Mouse (Mus musculus) MEL (cell line): ENCODE measurements at regions not wholly inside any gene's neighbourhood (a gene's known extent, or its start where the extent isn't known, plus 50 kb on each side); places are given as distances from the start of the nearest gene placed in this dataset.

Experiments used
- DNase-seq: peaks from one replicate; pipeline ENCODE4 v3.0.0; 2011; ENCODE audit warnings: low read depth, low spot score
- H3K27ac ChIP-seq: 2 replicates; pipeline ENCODE4 v1.5.1; 2012; ENCODE audit warnings: low read depth, mild to moderate bottlenecking, control low read depth, low read length, moderate library complexity; ENCODE audit not compliant: control insufficient read depth
- H3K27me3 ChIP-seq, 2 experiments: fragments of 150-350 bp in 1 of 2; sonication (generic) in 1 of 2; 2 replicates each; pipeline ENCODE4 v1.6.1; 2012; ENCODE audit warnings: low read length in 2 of 2, mild to moderate bottlenecking in 2 of 2, improper control_type of control experiment in 1 of 2, moderate library complexity in 1 of 2; ENCODE audit not compliant: insufficient read depth in 2 of 2, control insufficient read depth in 1 of 2
- H3K36me3 ChIP-seq, 2 experiments: 2 replicates each; pipeline ENCODE4 v1.6.1; 2012 to 2014; ENCODE audit warnings: low read length in 2 of 2, improper control_type of control experiment in 1 of 2, inconsistent platforms in 1 of 2, mild to moderate bottlenecking in 1 of 2; ENCODE audit not compliant: insufficient read depth in 2 of 2, control insufficient read depth in 1 of 2
- H3K4me1 ChIP-seq, 2 experiments: fragments of 150-350 bp in 1 of 2; sonication (generic) in 1 of 2; 2 replicates each; pipeline ENCODE4 v1.6.1; 2012; ENCODE audit warnings: low read length in 2 of 2, improper control_type of control experiment in 1 of 2, mild to moderate bottlenecking in 1 of 2; ENCODE audit not compliant: insufficient read depth in 2 of 2, control insufficient read depth in 1 of 2
- H3K4me3 ChIP-seq, 2 experiments: fragments of 150-350 bp in 1 of 2; sonication (generic) in 1 of 2; 2 replicates each; pipeline ENCODE4 v1.5.1; 2012; ENCODE audit warnings: low read depth in 2 of 2, low read length in 2 of 2, mild to moderate bottlenecking in 2 of 2, moderate library complexity in 2 of 2, control low read depth in 1 of 2, improper control_type of control experiment in 1 of 2; ENCODE audit not compliant: control insufficient read depth in 1 of 2, insufficient read depth in 1 of 2
- H3K79me2 ChIP-seq: 2 replicates; pipeline ENCODE4 v1.6.1; 2012; ENCODE audit warnings: mild to moderate bottlenecking, low read length, moderate library complexity; ENCODE audit not compliant: control insufficient read depth, poor library complexity, insufficient read depth
- H3K9ac ChIP-seq: 2 replicates; pipeline ENCODE4 v1.6.1; 2012; ENCODE audit warnings: low read depth, mild to moderate bottlenecking, control low read depth, low read length, moderate library complexity; ENCODE audit not compliant: control insufficient read depth, poor library complexity, severe bottlenecking
- H3K9me3 ChIP-seq: fragments of 150-350 bp; sonication (generic); replicated peaks from 2 replicates; pipeline ENCODE4 v1.6.1; 2012; ENCODE audit warnings: mild to moderate bottlenecking, low read length, improper control_type of control experiment, moderate library complexity; ENCODE audit not compliant: insufficient read depth
- CHD2 ChIP-seq: IDR thresholded peaks from 2 replicates; pipeline ENCODE4 v1.6.1; 2011; ENCODE audit warnings: low read length, improper control_type of control experiment
- EP300 ChIP-seq, 2 experiments: IDR thresholded peaks; 2 replicates each; pipeline ENCODE4 v1.6.1; 2011; ENCODE audit warnings: improper control_type of control experiment in 2 of 2, low read length in 2 of 2, low read depth in 1 of 2, mild to moderate bottlenecking in 1 of 2
- GABPA ChIP-seq: IDR thresholded peaks from 2 replicates; pipeline ENCODE4 v1.6.1; 2012; ENCODE audit warnings: low read depth, mild to moderate bottlenecking, inconsistent platforms, low read length, improper control_type of control experiment, moderate library complexity
- JUND ChIP-seq: IDR thresholded peaks from 2 replicates; pipeline ENCODE4 v1.6.1; 2011; ENCODE audit warnings: low read depth, mild to moderate bottlenecking, improper control_type of control experiment, low read length
- MAX ChIP-seq: IDR thresholded peaks from 2 replicates; pipeline ENCODE4 v1.6.1; 2011; ENCODE audit warnings: low read length, improper control_type of control experiment
- NELFE ChIP-seq: IDR thresholded peaks from 2 replicates; pipeline ENCODE4 v1.6.1; 2011; ENCODE audit warnings: low read depth, low read length, improper control_type of control experiment
- POLR2A ChIP-seq, 2 experiments: IDR thresholded peaks; 2 replicates each; pipeline ENCODE4 v1.6.1; 2011 to 2012; ENCODE audit warnings: low read length in 2 of 2, mild to moderate bottlenecking in 2 of 2, control low read depth in 1 of 2, improper control_type of control experiment in 1 of 2, low read depth in 1 of 2, moderate library complexity in 1 of 2; ENCODE audit not compliant: control insufficient read depth in 1 of 2, insufficient read depth in 1 of 2, poor library complexity in 1 of 2
- POLR2AphosphoS2 ChIP-seq: IDR thresholded peaks from 2 replicates; pipeline ENCODE4 v1.6.1; 2011; ENCODE audit warnings: low read length, improper control_type of control experiment
- SIN3A ChIP-seq: IDR thresholded peaks from 2 replicates; pipeline ENCODE4 v1.6.1; 2012; ENCODE audit warnings: low read length, improper control_type of control experiment, inconsistent platforms
- SMC3 ChIP-seq: IDR thresholded peaks from 2 replicates; pipeline ENCODE4 v1.6.1; 2011; ENCODE audit warnings: low read depth, low read length, improper control_type of control experiment
- TAL1 ChIP-seq: IDR thresholded peaks from 2 replicates; pipeline ENCODE4 v1.6.1; 2012; ENCODE audit warnings: mild to moderate bottlenecking, inconsistent platforms, low read length, moderate library complexity, mixed read lengths
- TBP ChIP-seq: IDR thresholded peaks from 2 replicates; pipeline ENCODE4 v1.8.0; 2011; ENCODE audit warnings: low read depth, low read length, improper control_type of control experiment
- TCF12 ChIP-seq: IDR thresholded peaks from 2 replicates; pipeline ENCODE4 v1.6.1; 2014; ENCODE audit warnings: low read depth, mild to moderate bottlenecking, inconsistent platforms, low read length, improper control_type of control experiment, moderate library complexity
- UBTF ChIP-seq: IDR thresholded peaks from 2 replicates; pipeline ENCODE4 v1.6.1; 2012; ENCODE audit warnings: low read depth, mild to moderate bottlenecking, inconsistent platforms, low read length, improper control_type of control experiment, moderate library complexity, borderline replicate concordance; ENCODE audit not compliant: insufficient read depth
- ZC3H11A ChIP-seq: IDR thresholded peaks from 2 replicates; pipeline ENCODE4 v1.6.1; 2012; ENCODE audit warnings: low read depth, mild to moderate bottlenecking, inconsistent platforms, low read length, improper control_type of control experiment
- ZKSCAN1 ChIP-seq: IDR thresholded peaks from 2 replicates; pipeline ENCODE4 v1.6.1; 2012; ENCODE audit warnings: low read depth, mild to moderate bottlenecking, inconsistent platforms, low read length, improper control_type of control experiment, moderate library complexity
- ZNF384 ChIP-seq: IDR thresholded peaks from 2 replicates; pipeline ENCODE4 v1.6.1; 2012; ENCODE audit warnings: low read depth, mild to moderate bottlenecking, inconsistent platforms, low read length, improper control_type of control experiment

DNA sequence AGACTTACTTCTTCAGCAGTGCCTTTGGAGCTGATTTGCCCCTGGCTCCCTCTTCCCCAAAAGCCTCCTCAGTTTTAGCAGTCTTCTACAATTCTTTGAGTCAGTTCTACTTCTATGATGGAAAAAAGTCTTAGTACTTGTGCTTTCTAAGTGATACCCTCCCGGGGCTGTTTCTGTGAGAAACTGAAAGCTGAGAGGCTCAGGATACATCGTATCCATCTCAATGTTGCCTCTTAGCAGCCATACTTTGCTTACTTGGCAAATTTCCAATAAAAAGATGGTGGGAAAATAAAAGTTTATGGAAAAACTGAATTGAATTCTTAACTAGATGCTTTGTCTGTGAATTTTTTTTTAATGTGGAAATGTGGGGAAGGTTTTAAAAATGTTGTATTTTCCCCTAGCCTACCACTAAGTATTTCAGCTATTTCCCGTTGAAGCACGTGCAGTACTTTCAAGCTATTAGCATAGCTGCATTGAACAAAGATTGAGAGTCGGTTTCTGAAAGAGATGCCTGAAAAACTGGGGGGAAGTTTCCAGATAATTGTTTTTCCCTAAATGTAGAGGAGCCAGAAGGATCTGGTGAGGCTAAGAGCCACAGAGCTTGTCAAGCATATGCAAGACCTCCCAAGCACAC lies 87.6 kb downstream of the Thbs2 start:
- H3K36me3 ChIP-seq, result no peaks in the 10 kb centered on the region
- H3K4me1 ChIP-seq, result no peaks in the 10 kb centered on the region
- H3K9me3 ChIP-seq, result no peaks in the 10 kb centered on the region
- H3K4me3 ChIP-seq, result no peak overlapping the region
- no peak for DNase-seq
- H3K9ac ChIP-seq, result no peak overlapping the region
- H3K27ac ChIP-seq, result no peak overlapping the region
- H3K27me3 ChIP-seq, result no peaks in the 10 kb centered on the region
- no peak for TF ChIP-seq UBTF
- TF ChIP-seq CHD2, result no peak
- TF ChIP-seq JUND, result no peak
- no peak for TF ChIP-seq POLR2AphosphoS2
- TF ChIP-seq TAL1, result no peak
- no peak for TF ChIP-seq TBP
- no peak for TF ChIP-seq ZKSCAN1
- TF ChIP-seq EP300 (IDR thresholded peaks at IDR 0.05; ENCODE audit: low read depth in 1 of 2, low read length in 2 of 2), result no peak
- TF ChIP-seq NELFE, result no peak
- no peak for TF ChIP-seq TCF12
- TF ChIP-seq SIN3A, result no peak
- TF ChIP-seq MAX, result no peak
- TF ChIP-seq ZNF384, result no peak
- TF ChIP-seq POLR2A (IDR thresholded peaks at IDR 0.05; ENCODE audit: control insufficient read depth in 1 of 2, insufficient read depth in 1 of 2, low read depth in 1 of 2, low read length in 2 of 2, poor library complexity in 1 of 2), result no peak
- H3K79me2 ChIP-seq, result no peaks in the 10 kb centered on the region

GRCm38 (mm10) chr17:14599681-14600080 lies 94.4 kb downstream of the Thbs2 start:
- Histone ChIP-seq H3K9me3 (no peaks in the 10 kb centered on the region), H3K9ac (no peak overlapping the region), H3K4me1 (no peaks in the 10 kb centered on the region), H3K27me3 (no peaks in the 10 kb centered on the region), H3K79me2 (no peaks in the 10 kb centered on the region), H3K27ac (no peak overlapping the region), H3K36me3 (no peaks in the 10 kb centered on the region), H3K4me3 (no peak overlapping the region)
- no peak for TF ChIP-seq SMC3
- DNase-seq, result no peak

DNA sequence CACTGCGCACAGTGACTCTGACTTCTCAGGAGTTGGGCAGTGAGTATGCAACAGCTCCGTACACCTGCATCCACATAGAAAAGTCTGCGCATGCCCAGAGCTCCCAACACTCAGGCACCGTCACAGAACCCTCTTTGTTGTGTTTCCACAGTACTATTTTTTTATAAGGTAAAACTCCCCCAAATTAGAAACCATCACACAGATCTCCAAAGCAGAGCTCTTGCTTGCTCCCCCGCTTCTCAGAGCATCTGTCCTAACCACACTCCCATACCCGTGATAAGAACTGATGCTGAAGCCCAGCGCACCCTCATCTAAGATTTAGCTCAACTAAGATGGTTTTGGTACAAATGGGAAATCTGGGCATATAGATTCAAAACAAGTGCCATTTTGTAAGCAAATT lies 97.6 kb downstream of the Thbs2 start:
- no peak overlapping the region for H3K27ac ChIP-seq
- no peak overlapping the region for H3K4me3 ChIP-seq
- H3K27me3 ChIP-seq, result no peaks in the 10 kb centered on the region
- H3K9ac ChIP-seq, result no peak overlapping the region
- H3K4me1 ChIP-seq, result no peaks in the 10 kb centered on the region
- no peak for TF ChIP-seq JUND
- TF ChIP-seq TBP, result no peak
- TF ChIP-seq GABPA, result no peak
- TF ChIP-seq ZC3H11A, result no peak
- no peak for DNase-seq
- H3K9me3 ChIP-seq, result no peaks in the 10 kb centered on the region
- H3K79me2 ChIP-seq, result no peaks in the 10 kb centered on the region
- H3K36me3 ChIP-seq, result no peaks in the 10 kb centered on the region
